Mouse (Mus musculus) kidney, adult 11 months (tissue): ENCODE results near the gene Sec24c.
A peak's percentile ranks its signal among the peaks of the same experiment; 100 is the strongest.
"Not testable (repeated sequence)": the region's sequence is repeated elsewhere in the genome, so short reads cannot be mapped to it uniquely, and the experiment has no call there.

Source experiments
- DNase-seq: peaks from one replicate; pipeline ENCODE4 v3.0.0; 2022

The Sec24c gene

GRCm38 (mm10) chr14:20700362-20700761 is 26.3 kb downstream of the Sec24c start:
- DNase-seq: no peak

GRCm38 (mm10) chr14:20701554-20701953 is 27.4 kb downstream of the Sec24c start:
- DNase-seq: no peak

GRCm38 (mm10) chr14:20702096-20702740 is 28.1 kb downstream of the Sec24c start:
- DNase-seq: no peak

- peak; percentile 87 for DNase-seq
These were observed 28.8 kb downstream of the Sec24c start, which contains the start of gene Chchd1 for GRCm38 (mm10) chr14:20702741-20703381. TSS of gene Chchd1 (plus strand) at chr14:20703006.

- DNase-seq: not testable (repeated sequence)
These were observed 29.4 kb downstream of the Sec24c start for GRCm38 (mm10) chr14:20703461-20703860.

- peak; percentile 91 for DNase-seq
These were observed 33.4 kb downstream of the Sec24c start, which contains the start of gene Zswim8 for GRCm38 (mm10) chr14:20707201-20708190. TSS of gene Zswim8 (plus strand) at chr14:20707552.

- DNase-seq: no peak
These were observed 34.1 kb downstream of the Sec24c start for GRCm38 (mm10) chr14:20708239-20708638.

- DNase-seq: no peak
These were observed 39.7 kb downstream of the Sec24c start for GRCm38 (mm10) chr14:20713832-20714231.

GRCm38 (mm10) chr14:20718443-20718842 is 44.3 kb downstream of the Sec24c start:
- DNase-seq: no peak

- DNase-seq: no peak
These were observed 45.7 kb downstream of the Sec24c start for GRCm38 (mm10) chr14:20719767-20720166.

- no peak for DNase-seq
These were observed 47.3 kb downstream of the Sec24c start for GRCm38 (mm10) chr14:20721371-20721770.

GRCm38 (mm10) chr14:20723006-20723405 is 48.9 kb downstream of the Sec24c start:
- no peak for DNase-seq

GRCm38 (mm10) chr14:20724043-20724442 is 49.9 kb downstream of the Sec24c start:
- DNase-seq: peak; percentile 33

- DNase-seq: no peak
These were observed 51.7 kb downstream of the Sec24c start for GRCm38 (mm10) chr14:20725660-20726339.

GRCm38 (mm10) chr14:20729871-20730270 is 55.8 kb downstream of the Sec24c start:
- DNase-seq: no peak

GRCm38 (mm10) chr14:20730853-20731602 is 56.9 kb downstream of the Sec24c start:
- no peak for DNase-seq

GRCm38 (mm10) chr14:20733041-20733951 is 59.2 kb downstream of the Sec24c start:
- DNase-seq: no peak

- DNase-seq: peak; percentile 89
These were observed 60.1 kb downstream of the Sec24c start, which contains the start of gene Ndst2 for GRCm38 (mm10) chr14:20733952-20734774. TSS of gene Ndst2 (minus strand) at chr14:20734562.

GRCm38 (mm10) chr14:20735052-20735451 is 60.9 kb downstream of the Sec24c start:
- no peak for DNase-seq
